Mouse (Mus musculus) kidney, embryonic 14.5 days (tissue): ENCODE data around the gene Myo5a. TPM values are rescaled to one million over a fixed set of nuclear protein-coding genes. Genes with fewer than 3 reads are reported as not detected.
A peak's percentile ranks its signal among the peaks of the same experiment; 100 is the strongest.
"Not testable (repeated sequence)": the region's sequence is repeated elsewhere in the genome, so short reads cannot be mapped to it uniquely, and the experiment has no call there.

Experiments
- ATAC-seq: fragments of 200-750 bp; cut with Nextera tagmentation; 2 replicates; pipeline ENCODE4 v1.8.0; 2017; ENCODE audit warnings: moderate number of reproducible peaks, mild to moderate bottlenecking, moderate TSS enrichment, moderate library complexity; ENCODE audit not compliant: low FRiP score, low TSS enrichment
- H3K27ac ChIP-seq: fragments of 300-500 bp; sonication (generic); 2 replicates; pipeline ENCODE4 v1.5.1; 2014; ENCODE audit warnings: low read depth, mild to moderate bottlenecking, low read length, moderate library complexity, mixed read lengths
- H3K27me3 ChIP-seq: fragments of 300-500 bp; sonication (generic); 2 replicates; pipeline ENCODE4 v1.6.1; 2014; ENCODE audit warnings: mild to moderate bottlenecking, low read length; ENCODE audit not compliant: control insufficient read depth, insufficient read depth
- H3K36me3 ChIP-seq: fragments of 300-500 bp; sonication (generic); 2 replicates; pipeline ENCODE4 v1.6.1; 2014; ENCODE audit warnings: low read length, mixed read lengths; ENCODE audit not compliant: control insufficient read depth, insufficient read depth
- H3K4me1 ChIP-seq: fragments of 300-500 bp; sonication (generic); 2 replicates; pipeline ENCODE4 v1.6.1; 2014; ENCODE audit warnings: low read length, mixed read lengths; ENCODE audit not compliant: control insufficient read depth, insufficient read depth
- H3K4me2 ChIP-seq: fragments of 300-500 bp; sonication (generic); replicated peaks from 2 replicates; pipeline ENCODE4 v1.6.1; 2014; ENCODE audit warnings: low read depth, mild to moderate bottlenecking, low read length
- H3K4me3 ChIP-seq: fragments of 300-500 bp; sonication (generic); 2 replicates; pipeline ENCODE4 v1.5.1; 2014; ENCODE audit warnings: mild to moderate bottlenecking, low read length
- H3K9ac ChIP-seq: fragments of 300-500 bp; sonication (generic); 2 replicates; pipeline ENCODE4 v1.6.1; 2014; ENCODE audit warnings: low read depth, mild to moderate bottlenecking, low read length, moderate library complexity
- H3K9me3 ChIP-seq: fragments of 300-500 bp; sonication (generic); 2 replicates; pipeline ENCODE4 v1.6.1; 2016; ENCODE audit warnings: low read length; ENCODE audit not compliant: control insufficient read depth
- WGBS: fragments of 180-500 bp; shearing (Covaris S2); extraction: QIAGEN DNeasy Blood & Tissue Kit; methylation state at CpG from one replicate; pipeline ENCODE4 v1.1.7; 2014; 5-methylcytosine and 5-hydroxymethylcytosine counted together
- polyA plus RNA-seq: library from polyadenylated mRNA; unstranded; fragments of >200 nt; fragmentation: Nextera tagmentation; extraction: Ambion mirVana; gene quantifications from 2 replicates; pipeline ENCODE4 v1.2.1, GENCODE M21; 2014

Gene Myo5a
- polyA plus RNA-seq, 1 experiment from 2014 or later, result 23.5 TPM

GRCm38 (mm10) chr9:75244527-75244926 lies 173.7 kb downstream of the Myo5a start:
- WGBS, result 74% methylated on average over 4 of the region's 4 CpGs
- no peak overlapping the region for H3K27ac ChIP-seq
- H3K9me3 ChIP-seq, result no peaks in the 10 kb centered on the region
- no peak overlapping the region for H3K4me3 ChIP-seq
- H3K27me3 ChIP-seq, result no peaks in the 10 kb centered on the region
- no peaks in the 10 kb centered on the region for H3K36me3 ChIP-seq
- H3K4me2 ChIP-seq, result no peak overlapping the region
- no peaks in the 10 kb centered on the region for H3K4me1 ChIP-seq
- ATAC-seq, result no peak
- no peak overlapping the region for H3K9ac ChIP-seq

GRCm38 (mm10) chr9:75246080-75246930 lies 175.5 kb downstream of the Myo5a start:
- H3K27me3 ChIP-seq, result no peaks in the 10 kb centered on the region
- ATAC-seq, result no peak
- H3K9ac ChIP-seq, result no peak overlapping the region
- H3K4me1 ChIP-seq, result no peaks in the 10 kb centered on the region
- H3K9me3 ChIP-seq, result no peaks in the 10 kb centered on the region
- H3K36me3 ChIP-seq, result no peaks in the 10 kb centered on the region
- WGBS, result 83% methylated on average over 13 of the region's 13 CpGs
- no peak overlapping the region for H3K4me3 ChIP-seq
- no peak overlapping the region for H3K4me2 ChIP-seq
- H3K27ac ChIP-seq, result no peak overlapping the region

- 85% methylated on average over 6 of the region's 6 CpGs for WGBS
- no peak for ATAC-seq
Observed at GRCm38 (mm10) chr9:75247870-75248269, 177.1 kb downstream of the Myo5a start.

GRCm38 (mm10) chr9:75248359-75248758 lies 177.5 kb downstream of the Myo5a start:
- H3K4me3 ChIP-seq, result no peak overlapping the region
- no peak for ATAC-seq
- WGBS, result 72% methylated on average over 1 of the region's 1 CpGs

More at GRCm38 (mm10) chr9:75247870-75248269, 177.1 kb downstream of the Myo5a start:
- H3K27me3 ChIP-seq, result no peaks in the 10 kb centered on the region
- no peak overlapping the region for H3K27ac ChIP-seq
- no peaks in the 10 kb centered on the region for H3K4me1 ChIP-seq
- no peaks in the 10 kb centered on the region for H3K9me3 ChIP-seq
- no peaks in the 10 kb centered on the region for H3K36me3 ChIP-seq
- no peak overlapping the region for H3K9ac ChIP-seq
- H3K4me2 ChIP-seq, result no peak overlapping the region
- no peak overlapping the region for H3K4me3 ChIP-seq

GRCm38 (mm10) chr9:75248874-75249273 lies 178.1 kb downstream of the Myo5a start:
- Histone ChIP-seq H3K4me3 (no peak overlapping the region), H3K27me3 (no peaks in the 10 kb centered on the region), H3K4me1 (peaks cover 4% of the 10 kb centered on the region; the same call in 1 of the 2 replicates), H3K36me3 (no peaks in the 10 kb centered on the region), H3K4me2 (no peak overlapping the region), H3K27ac (no peak overlapping the region), H3K9ac (no peak overlapping the region), H3K9me3 (no peaks in the 10 kb centered on the region)
- no peak for ATAC-seq

More at GRCm38 (mm10) chr9:75248359-75248758, 177.5 kb downstream of the Myo5a start:
- Histone ChIP-seq H3K4me1 (no peaks in the 10 kb centered on the region), H3K9me3 (no peaks in the 10 kb centered on the region), H3K27me3 (no peaks in the 10 kb centered on the region), H3K27ac (no peak overlapping the region), H3K36me3 (no peaks in the 10 kb centered on the region), H3K4me2 (no peak overlapping the region), H3K9ac (no peak overlapping the region)

- H3K4me3 ChIP-seq, H3K36me3 ChIP-seq, ATAC-seq, H3K9ac ChIP-seq, H3K9me3 ChIP-seq, H3K27ac ChIP-seq, H3K4me2 ChIP-seq, H3K27me3 ChIP-seq: not testable (repeated sequence)
- 71% methylated on average over 6 of the region's 6 CpGs for WGBS
- H3K4me1 ChIP-seq, result peaks cover 23% of the 10 kb centered on the region
Observed at GRCm38 (mm10) chr9:75253158-75253557, 182.3 kb downstream of the Myo5a start.

GRCm38 (mm10) chr9:75253766-75254165 lies 183.0 kb downstream of the Myo5a start:
- H3K4me1 ChIP-seq, result peaks cover 23% of the 10 kb centered on the region
- H3K4me2 ChIP-seq, result no peak overlapping the region
- no peaks in the 10 kb centered on the region for H3K9me3 ChIP-seq
- no peak overlapping the region for H3K9ac ChIP-seq
- no peak overlapping the region for H3K4me3 ChIP-seq
- H3K27me3 ChIP-seq, result no peaks in the 10 kb centered on the region
- H3K27ac ChIP-seq, result peak overlapping the region; percentile 52
- no peaks in the 10 kb centered on the region for H3K36me3 ChIP-seq
- ATAC-seq, result no peak
- WGBS, result 48% methylated on average over 3 of the region's 3 CpGs

- 23% methylated on average over 13 of the region's 13 CpGs for WGBS
Observed at GRCm38 (mm10) chr9:75254196-75254955, 183.6 kb downstream of the Myo5a start.

More at GRCm38 (mm10) chr9:75254196-75254955, 183.6 kb downstream of the Myo5a start:
- Histone ChIP-seq H3K27ac (peak overlapping the region; percentile 52), H3K27me3 (no peaks in the 10 kb centered on the region), H3K4me3 (no peak overlapping the region), H3K4me1 (peaks cover 23% of the 10 kb centered on the region), H3K36me3 (no peaks in the 10 kb centered on the region), H3K9me3 (no peaks in the 10 kb centered on the region), H3K4me2 (0 out of 2 replicates have a peak overlapping the region, but pooled peaks have one; percentile 5), H3K9ac (no peak overlapping the region)
- peak; percentile 93 for ATAC-seq
